Mouse (Mus musculus) yolk sac, embryonic 10.5 days (tissue): Measurements from ENCODE around the gene Gm17018.

Experiments used
- DNase-seq: peaks from one replicate; pipeline ENCODE4 v3.0.0-alpha.2; 2017; ENCODE audit warnings: low spot score

Gene Gm17018

GRCm38 (mm10) chr19:45627036-45627435 is 66.6 kb downstream of the Gm17018 start:
- no peak for DNase-seq

GRCm38 (mm10) chr19:45628649-45629048 is 68.2 kb downstream of the Gm17018 start:
- DNase-seq = no peak

- DNase-seq = no peak
These were observed 68.8 kb downstream of the Gm17018 start for GRCm38 (mm10) chr19:45629219-45629618.
